ENCODE assay signal across 8 mouse cellular contexts in genomic region chr1:171065243-171065587, GRCm38 (mm10). TPM values are rescaled to one million over a fixed set of nuclear protein-coding genes. Genes with fewer than 3 reads are reported as not detected.
A peak's percentile ranks its signal among the peaks of the same experiment; 100 is the strongest.
DNase-seq lines count a peak whose midpoint lies in the region; ATAC-seq and TF ChIP-seq lines count a peak whose summit lies in the region.
"Not testable (repeated sequence)": the region's sequence is repeated elsewhere in the genome, so short reads cannot be mapped to it uniquely, and the experiment has no call there.

No protein-coding gene starts in this region.

- H3K9me3 ChIP-seq in forebrain, embryonic 16.5 days (ENCODE audit: control insufficient read depth, low read length); heart, postnatal 0 days (replicated peaks; ENCODE audit: control insufficient read depth, low read length); kidney, embryonic 16.5 days (ENCODE audit: low read length); limb, embryonic 15.5 days; midbrain, embryonic 11.5 days (ENCODE audit: control insufficient read depth, low read length): not testable (repeated sequence)

- under 1% methylated on average over 15 of the region's 35 CpGs for WGBS in forebrain, embryonic 16.5 days
- 0% methylated on average over 14 of the region's 35 CpGs for WGBS in heart, postnatal 0 days
- under 1% methylated on average over 15 of the region's 35 CpGs for WGBS in kidney, embryonic 16.5 days
- WGBS in limb, embryonic 15.5 days, result under 1% methylated on average over 24 of the region's 35 CpGs
- 1% methylated on average over 17 of the region's 35 CpGs for WGBS in midbrain, embryonic 11.5 days

- peak; percentile 50 for ATAC-seq in forebrain, embryonic 16.5 days
- peak; percentile 16 for ATAC-seq in heart, postnatal 0 days (ENCODE audit: insufficient read depth, low read depth)
- peak; percentile 40 for ATAC-seq in kidney, embryonic 16.5 days (ENCODE audit: low FRiP score, low TSS enrichment)
- ATAC-seq in limb, embryonic 15.5 days (ENCODE audit: insufficient number of reproducible peaks, low FRiP score, low TSS enrichment, low read depth), result peak; percentile 17
- ATAC-seq in midbrain, embryonic 11.5 days (ENCODE audit: low FRiP score), result peak; percentile 45

- H3K27me3 ChIP-seq in forebrain, embryonic 16.5 days (replicated peaks; ENCODE audit: control insufficient read depth, insufficient read depth, low read length), result peaks cover 28% of the 10 kb centered on the region
- peaks cover 29% of the 10 kb centered on the region for H3K27me3 ChIP-seq in heart, postnatal 0 days (ENCODE audit: control insufficient read depth, insufficient read depth, low read length)
- peaks cover 31% of the 10 kb centered on the region for H3K27me3 ChIP-seq in kidney, embryonic 16.5 days (ENCODE audit: insufficient read depth, low read length)
- H3K27me3 ChIP-seq in limb, embryonic 15.5 days, result peaks cover 43% of the 10 kb centered on the region
- H3K27me3 ChIP-seq in midbrain, embryonic 11.5 days (ENCODE audit: control insufficient read depth, insufficient read depth, low read length), result peaks cover 33% of the 10 kb centered on the region

- H3K9ac ChIP-seq in forebrain, embryonic 16.5 days (replicated peaks; ENCODE audit: low read depth, low read length); heart, postnatal 0 days (replicated peaks; ENCODE audit: low read depth, low read length); kidney, embryonic 16.5 days (replicated peaks; ENCODE audit: low read length); limb, embryonic 15.5 days; midbrain, embryonic 11.5 days (ENCODE audit: low read length): not testable (repeated sequence)

- H3K4me1 ChIP-seq in brown adipose tissue, adult 24 weeks (ENCODE audit: control insufficient read depth, insufficient read depth, insufficient read length, low read length); forebrain, embryonic 16.5 days (replicated peaks; ENCODE audit: control insufficient read depth, insufficient read depth, low read length); heart, postnatal 0 days (ENCODE audit: control insufficient read depth, insufficient read depth); kidney, embryonic 16.5 days (ENCODE audit: insufficient read depth, low read length); midbrain, embryonic 11.5 days (ENCODE audit: control insufficient read depth, insufficient read depth, low read length): not testable (repeated sequence)
- H3K4me1 ChIP-seq in limb, embryonic 15.5 days, result peaks cover 11% of the 10 kb centered on the region

- H3K4me3 ChIP-seq in brown adipose tissue, adult 24 weeks (ENCODE audit: insufficient read depth, low read depth, low read length), result peak overlapping the region; percentile 31
- H3K4me3 ChIP-seq in forebrain, embryonic 16.5 days (replicated peaks; ENCODE audit: low read length), result peak overlapping the region; percentile 33
- peak overlapping the region; percentile 34; the same call in 1 of the 2 replicates for H3K4me3 ChIP-seq in heart, postnatal 0 days (ENCODE audit: low read depth, low read length)
- peak overlapping the region; percentile 27; the same call in 1 of the 2 replicates for H3K4me3 ChIP-seq in kidney, embryonic 16.5 days (ENCODE audit: low read length)
- peak overlapping the region; percentile 37 for H3K4me3 ChIP-seq in limb, embryonic 15.5 days
- peak overlapping the region; percentile 26; the same call in 1 of the 2 replicates for H3K4me3 ChIP-seq in midbrain, embryonic 11.5 days (ENCODE audit: low read depth, low read length)

- H3K27ac ChIP-seq in brown adipose tissue, adult 24 weeks (replicated peaks; ENCODE audit: low read depth, low read length); forebrain, embryonic 16.5 days (ENCODE audit: low read length); heart, postnatal 0 days (ENCODE audit: low read depth); kidney, embryonic 16.5 days (ENCODE audit: low read length); limb, embryonic 15.5 days; midbrain, embryonic 11.5 days (ENCODE audit: low read depth, low read length): not testable (repeated sequence)

- TF ChIP-seq EP300 in heart, postnatal 0 days (IDR thresholded peaks at IDR 0.05; ENCODE audit: low read depth), result not testable (repeated sequence)

- H3K4me2 ChIP-seq in forebrain, embryonic 16.5 days (ENCODE audit: low read length), result peak overlapping the region; percentile 34
- H3K4me2 ChIP-seq in heart, postnatal 0 days (ENCODE audit: low read depth, low read length), result 0 out of 2 replicates have a peak overlapping the region, but pooled peaks have one; percentile 31
- H3K4me2 ChIP-seq in kidney, embryonic 16.5 days (replicated peaks; ENCODE audit: low read depth, low read length), result peak overlapping the region; percentile 40
- peak overlapping the region; percentile 48 for H3K4me2 ChIP-seq in limb, embryonic 15.5 days
- peak overlapping the region; percentile 36 for H3K4me2 ChIP-seq in midbrain, embryonic 11.5 days

- not testable (repeated sequence) for H3K36me3 ChIP-seq in forebrain, embryonic 16.5 days (ENCODE audit: control insufficient read depth, insufficient read depth); heart, postnatal 0 days (replicated peaks; ENCODE audit: control insufficient read depth, insufficient read depth, low read length); kidney, embryonic 16.5 days (ENCODE audit: insufficient read depth, low read length); limb, embryonic 15.5 days; midbrain, embryonic 11.5 days (ENCODE audit: control insufficient read depth, insufficient read depth, low read length)

- not testable (repeated sequence) for DNase-seq in heart, postnatal 0 days (ENCODE audit: low spot score); midbrain, embryonic 11.5 days (ENCODE audit: low spot score, missing footprints)
- peak; percentile 70 for DNase-seq in right cerebral cortex, postnatal 14 days
- peak; percentile 82 for DNase-seq in thymus, postnatal 4 days

- TF ChIP-seq CTCF in heart, postnatal 0 days (IDR thresholded peaks at IDR 0.05; ENCODE audit: low read depth), result not testable (repeated sequence)

RNA-seq across cellular contexts. Expression of gene Fcgr3, which starts 0.5 kb away (rescaled TPM):
- polyA plus RNA-seq in brown adipose tissue, adult 24 weeks (2012; ENCODE audit: insufficient read depth, insufficient read length, missing spikeins), result 15.9 and 17.1 TPM in 2 replicates
- 6.7 and 7.6 TPM in 2 replicates for polyA plus RNA-seq in forebrain, embryonic 16.5 days (2015; fragmentation: Nextera tagmentation; extraction: Ambion mirVana)
- 11.8 and 13.7 TPM in 2 replicates for total RNA-seq in heart, postnatal 0 days (2014; rRNA removed; ENCODE audit: low replicate concordance)
- polyA plus RNA-seq in heart, postnatal 0 days (2015; fragmentation: Nextera tagmentation; extraction: Ambion mirVana), result 8.2 and 10.8 TPM in 2 replicates
- polyA plus RNA-seq in kidney, embryonic 16.5 days (2015; fragmentation: Nextera tagmentation; extraction: Ambion mirVana), result 8.8 and 9.0 TPM in 2 replicates
- polyA plus RNA-seq in limb, embryonic 15.5 days (2015; fragmentation: Nextera tagmentation; extraction: Ambion mirVana), result 25.9 and 32.2 TPM in 2 replicates
- 8.5 and 8.6 TPM in 2 replicates for polyA plus RNA-seq in midbrain, embryonic 11.5 days (2014; fragmentation: Nextera tagmentation; extraction: Ambion mirVana)

RNA-seq across cellular contexts. Expression of gene Fcgr4, which starts 46.5 kb away (rescaled TPM):
- 2.2 and 3.9 TPM in 2 replicates for polyA plus RNA-seq in brown adipose tissue, adult 24 weeks (2012; ENCODE audit: insufficient read depth, insufficient read length, missing spikeins)
- 0.22 and 0.32 TPM in 2 replicates for polyA plus RNA-seq in forebrain, embryonic 16.5 days (2015; fragmentation: Nextera tagmentation; extraction: Ambion mirVana)
- 0.23 and 1.7 TPM in 2 replicates for total RNA-seq in heart, postnatal 0 days (2014; rRNA removed; ENCODE audit: low replicate concordance)
- polyA plus RNA-seq in heart, postnatal 0 days (2015; fragmentation: Nextera tagmentation; extraction: Ambion mirVana), result 0.60 and 1.0 TPM in 2 replicates
- 0.87 and 1.3 TPM in 2 replicates for polyA plus RNA-seq in kidney, embryonic 16.5 days (2015; fragmentation: Nextera tagmentation; extraction: Ambion mirVana)
- polyA plus RNA-seq in limb, embryonic 15.5 days (2015; fragmentation: Nextera tagmentation; extraction: Ambion mirVana), result 1.0 and 1.1 TPM in 2 replicates
- polyA plus RNA-seq in midbrain, embryonic 11.5 days (2014; fragmentation: Nextera tagmentation; extraction: Ambion mirVana), result 0.18 and 0.55 TPM in 2 replicates

RNA-seq across cellular contexts. Expression of gene Cfap126, which starts 48.5 kb away (rescaled TPM):
- 2.6 and 11.0 TPM in 2 replicates for polyA plus RNA-seq in brown adipose tissue, adult 24 weeks (2012; ENCODE audit: insufficient read depth, insufficient read length, missing spikeins)
- polyA plus RNA-seq in forebrain, embryonic 16.5 days (2015; fragmentation: Nextera tagmentation; extraction: Ambion mirVana), result 5.3 and 6.4 TPM in 2 replicates
- total RNA-seq in heart, postnatal 0 days (2014; rRNA removed; ENCODE audit: low replicate concordance), result 3.7 TPM in 1 of 2 replicates, not detected in the other
- polyA plus RNA-seq in heart, postnatal 0 days (2015; fragmentation: Nextera tagmentation; extraction: Ambion mirVana), result 2.2 and 3.5 TPM in 2 replicates
- 2.9 and 3.0 TPM in 2 replicates for polyA plus RNA-seq in kidney, embryonic 16.5 days (2015; fragmentation: Nextera tagmentation; extraction: Ambion mirVana)
- 1.1 and 2.2 TPM in 2 replicates for polyA plus RNA-seq in limb, embryonic 15.5 days (2015; fragmentation: Nextera tagmentation; extraction: Ambion mirVana)
- polyA plus RNA-seq in midbrain, embryonic 11.5 days (2014; fragmentation: Nextera tagmentation; extraction: Ambion mirVana), result 1.7 and 2.4 TPM in 2 replicates
